Mouse (Mus musculus) G1E-ER4 (cell line): ENCODE data around the gene Mas1. TPM values are rescaled to one million over a fixed set of nuclear protein-coding genes. Genes with fewer than 3 reads are reported as not detected.

Experiments used
- GATA1 ChIP-seq: IDR thresholded peaks from one replicate; pipeline ENCODE4 v1.8.0; 2012; ENCODE audit warnings: low read length, inconsistent platforms
- polyA plus RNA-seq: library from polyadenylated mRNA; stranded (reverse); fragments of >175 nt; gene quantifications from 2 replicates; pipeline ENCODE4 v1.2.3, GENCODE M21; 2012

The Mas1 gene
- not detected in 2 replicates for polyA plus RNA-seq

- TF ChIP-seq GATA1: no peak
These were observed at the start of gene Mas1 for GRCm38 (mm10) chr17:12868043-12868442. Mas1 (minus strand) TSS chr17:12868143.

GRCm38 (mm10) chr17:12916588-12917380 is 48.8 kb upstream of the Mas1 start:
- TF ChIP-seq GATA1: no peak

- TF ChIP-seq GATA1: no peak
These were observed 48.1 kb upstream of the Mas1 start, which contains the start of gene Mrpl18 for GRCm38 (mm10) chr17:12915881-12916583. Mrpl18 (minus strand) TSS chr17:12916345.

- TF ChIP-seq GATA1: no peak
These were observed 47.5 kb upstream of the Mas1 start, which contains the start of gene Tcp1 for GRCm38 (mm10) chr17:12915488-12915880. Tcp1 (plus strand) TSS chr17:12915701.

- TF ChIP-seq GATA1: no peak
These were observed 42.4 kb upstream of the Mas1 start for GRCm38 (mm10) chr17:12910391-12910790.

- TF ChIP-seq GATA1: no peak
These were observed 41.7 kb upstream of the Mas1 start, which contains the start of gene Pnldc1 for GRCm38 (mm10) chr17:12909361-12910280. Pnldc1 (minus strand) TSS chr17:12910230.

GRCm38 (mm10) chr17:12906436-12906835 is 38.5 kb upstream of the Mas1 start:
- no peak for TF ChIP-seq GATA1

- TF ChIP-seq GATA1: no peak
These were observed 37.9 kb upstream of the Mas1 start for GRCm38 (mm10) chr17:12905810-12906209.

- no peak for TF ChIP-seq GATA1
These were observed 36.4 kb upstream of the Mas1 start for GRCm38 (mm10) chr17:12904349-12904748.

- TF ChIP-seq GATA1: no peak
These were observed 35.7 kb upstream of the Mas1 start for GRCm38 (mm10) chr17:12903372-12904333.

GRCm38 (mm10) chr17:12902291-12902690 is 34.3 kb upstream of the Mas1 start:
- TF ChIP-seq GATA1: no peak

- no peak for TF ChIP-seq GATA1
These were observed 29.7 kb upstream of the Mas1 start for GRCm38 (mm10) chr17:12897674-12898073.

- TF ChIP-seq GATA1: no peak
These were observed 24.1 kb upstream of the Mas1 start for GRCm38 (mm10) chr17:12892033-12892432.

- TF ChIP-seq GATA1: no peak
These were observed 23.1 kb upstream of the Mas1 start for GRCm38 (mm10) chr17:12891054-12891453.
